Mouse (Mus musculus): ENCODE data around the gene Rhebl1. TPM values are rescaled to one million over a fixed set of nuclear protein-coding genes. Genes with fewer than 3 reads are reported as not detected.

Rhebl1 gene
- polyA plus RNA-seq, 1 experiment from 2014 or later, result 11.8 TPM

- Histone ChIP-seq H3K27me3 (ENCODE audit: insufficient read depth, poor library complexity, severe bottlenecking) (no peaks in the 10 kb centered on the region), H3K36me3 (peaks cover 56% of the 10 kb centered on the region), H3K27ac (peak overlapping the region; percentile 96), H3K4me1 (peaks cover 38% of the 10 kb centered on the region), H3K4me3 (peak overlapping the region; percentile 89; the same call in 1 of the 2 replicates), H3K9me3 (no peaks in the 10 kb centered on the region)
- DNase-seq (ENCODE audit: low spot score), result peak; percentile 80
- 50% methylated on average over 12 of the region's 12 CpGs for WGBS
Measured at GRCm38 (mm10) chr15:98832161-98833058, 61.9 kb downstream of the Rhebl1 start.

DNA sequence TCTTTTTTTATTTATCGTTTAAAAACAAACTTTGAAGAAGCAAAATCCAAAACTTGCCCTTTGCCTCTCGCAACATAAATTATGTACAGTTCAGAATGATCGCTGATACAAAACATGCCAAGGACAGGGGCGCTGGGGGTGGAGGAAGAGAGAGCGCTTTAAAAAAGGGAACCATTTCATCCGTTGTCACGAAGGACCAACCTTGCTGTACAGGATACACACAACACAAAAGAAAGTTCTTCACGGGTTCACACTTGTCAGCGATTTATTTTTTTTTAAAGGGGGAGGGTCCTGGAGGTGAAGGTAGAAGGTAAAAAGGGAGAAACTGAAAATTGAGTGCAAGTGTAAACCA is 62.7 kb downstream of the Rhebl1 start:
- Histone ChIP-seq H3K27ac (peak overlapping the region; percentile 96), H3K9me3 (no peaks in the 10 kb centered on the region), H3K27me3 (ENCODE audit: insufficient read depth, poor library complexity, severe bottlenecking) (no peaks in the 10 kb centered on the region), H3K4me1 (peaks cover 41% of the 10 kb centered on the region), H3K4me3 (peak overlapping the region; percentile 89), H3K36me3 (peaks cover 49% of the 10 kb centered on the region)
- DNase-seq (ENCODE audit: low spot score), result no peak
- 17% methylated on average over 9 of the region's 9 CpGs for WGBS

DNA sequence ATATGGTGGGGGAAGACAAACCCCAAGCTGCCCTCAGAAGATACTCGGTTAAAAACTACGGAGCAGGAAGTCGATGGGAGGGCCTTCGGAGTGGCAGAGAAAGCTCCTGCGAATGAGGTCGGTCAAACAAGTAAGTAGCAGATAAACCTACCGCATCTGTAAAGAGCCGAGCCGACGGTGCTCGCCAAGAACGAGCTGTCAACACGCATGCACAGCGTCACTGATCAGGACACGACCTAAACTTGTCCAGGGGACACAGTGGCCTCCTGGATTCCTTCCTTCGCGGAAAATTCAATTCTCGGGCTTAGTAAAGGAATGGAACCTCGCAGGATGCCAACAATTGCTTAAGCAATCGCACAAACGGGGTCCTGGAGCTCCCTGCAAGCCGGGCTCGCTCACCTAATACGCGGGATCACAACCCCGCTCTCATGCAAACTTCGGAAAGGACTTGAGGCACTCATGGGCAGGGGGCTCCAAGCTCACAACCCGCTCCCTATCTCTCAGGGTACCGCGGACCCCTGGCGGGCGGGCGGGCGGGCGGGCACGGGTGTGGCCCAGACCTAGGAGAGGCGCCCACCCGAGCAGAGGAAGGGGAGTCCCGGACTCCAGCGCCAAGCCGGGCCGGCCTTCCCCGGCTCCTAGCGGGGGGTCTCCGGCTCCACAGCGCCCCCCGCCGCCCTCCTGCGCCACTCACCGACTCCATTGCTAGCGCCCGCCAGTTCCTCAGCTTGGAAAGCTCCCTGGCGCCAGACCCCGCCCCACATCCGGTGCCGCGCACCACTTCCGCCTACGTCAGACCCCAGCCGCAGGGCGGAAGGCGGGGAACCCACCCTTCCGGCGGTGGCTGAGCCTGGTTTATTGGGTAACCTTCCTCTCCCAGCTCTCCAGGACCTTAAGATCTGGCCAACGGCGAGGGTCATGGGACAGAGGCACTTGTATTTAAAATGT is 63.3 kb downstream of the Rhebl1 start, which contains the start of gene Prkag1:
Prkag1 (minus strand) TSS at position 786 of the 948 bp plus-strand sequence.
- under 1% methylated on average over 65 of the region's 66 CpGs for WGBS
- Histone ChIP-seq H3K4me3 (peak within 1 kb of the TSS; percentile 89), H3K4me1 (peaks cover 41% of the 10 kb centered on the region), H3K27ac (peak within 1 kb of the TSS; percentile 96), H3K9me3 (no peaks in the 10 kb centered on the region), H3K36me3 (peaks cover 42% of the 10 kb centered on the region), H3K27me3 (ENCODE audit: insufficient read depth, poor library complexity, severe bottlenecking) (no peaks in the 10 kb centered on the region)
- peak; percentile 97 for DNase-seq (ENCODE audit: low spot score)

Other genes starting within 250 kb of the Rhebl1 start
- gene Ddx23, start 231.6 kb downstream of the Rhebl1 start, polyA plus RNA-seq (2016; fragmentation: Nextera tagmentation; extraction: Ambion mirVana), result 15.6 and 17.5 TPM in 2 replicates
- 1.7 and 2.8 TPM in 2 replicates for gene Rnd1, start 217.1 kb downstream of the Rhebl1 start, polyA plus RNA-seq (2016; fragmentation: Nextera tagmentation; extraction: Ambion mirVana)
- 0.44 and 0.46 TPM in 2 replicates for gene Ccdc65, start 186.3 kb downstream of the Rhebl1 start, polyA plus RNA-seq (2016; fragmentation: Nextera tagmentation; extraction: Ambion mirVana)
- 20.5 and 40.8 TPM in 2 replicates for gene Fkbp11, start 166.3 kb downstream of the Rhebl1 start, polyA plus RNA-seq (2016; fragmentation: Nextera tagmentation; extraction: Ambion mirVana)
- 41.7 and 42.7 TPM in 2 replicates for gene Arf3, start 131.3 kb downstream of the Rhebl1 start, polyA plus RNA-seq (2016; fragmentation: Nextera tagmentation; extraction: Ambion mirVana)
- 0.09 TPM in 1 of 2 replicates, not detected in the other for gene Wnt10b, start 116.4 kb downstream of the Rhebl1 start, polyA plus RNA-seq (2016; fragmentation: Nextera tagmentation; extraction: Ambion mirVana)
- not detected in 2 replicates for gene Wnt1, start 104.7 kb downstream of the Rhebl1 start, polyA plus RNA-seq (2016; fragmentation: Nextera tagmentation; extraction: Ambion mirVana)
- gene Ddn, start 85.0 kb downstream of the Rhebl1 start, polyA plus RNA-seq (2016; fragmentation: Nextera tagmentation; extraction: Ambion mirVana), result 0.06 TPM in 1 of 2 replicates, not detected in the other
- 95.0 and 97.7 TPM in 2 replicates for gene Prkag1, start 63.0 kb downstream of the Rhebl1 start, polyA plus RNA-seq (2016; fragmentation: Nextera tagmentation; extraction: Ambion mirVana)
- gene Kmt2d, start 23.3 kb downstream of the Rhebl1 start, polyA plus RNA-seq (2016; fragmentation: Nextera tagmentation; extraction: Ambion mirVana), result 10.1 and 12.0 TPM in 2 replicates
- gene Dhh, start 4.0 kb upstream of the Rhebl1 start, polyA plus RNA-seq (2016; fragmentation: Nextera tagmentation; extraction: Ambion mirVana), result 2.9 and 3.0 TPM in 2 replicates
- 14.9 and 20.2 TPM in 2 replicates for gene Lmbr1l, start 23.7 kb upstream of the Rhebl1 start, polyA plus RNA-seq (2016; fragmentation: Nextera tagmentation; extraction: Ambion mirVana)
- 1,935 and 2,007 TPM in 2 replicates for gene Tuba1b, start 40.0 kb upstream of the Rhebl1 start, polyA plus RNA-seq (2016; fragmentation: Nextera tagmentation; extraction: Ambion mirVana)
- not detected in 2 replicates for gene Gm49450, start 59.0 kb upstream of the Rhebl1 start, polyA plus RNA-seq (2016; fragmentation: Nextera tagmentation; extraction: Ambion mirVana)
- gene Tuba1a, start 59.2 kb upstream of the Rhebl1 start, polyA plus RNA-seq (2016; fragmentation: Nextera tagmentation; extraction: Ambion mirVana), result 1,319 and 1,394 TPM in 2 replicates
- gene Tuba1c, start 135.4 kb upstream of the Rhebl1 start, polyA plus RNA-seq (2016; fragmentation: Nextera tagmentation; extraction: Ambion mirVana), result 172 and 183 TPM in 2 replicates
- 0.36 and 1.1 TPM in 2 replicates for gene Prph, start 160.6 kb upstream of the Rhebl1 start, polyA plus RNA-seq (2016; fragmentation: Nextera tagmentation; extraction: Ambion mirVana)
- 35.7 TPM in 2 replicates for gene Troap, start 180.0 kb upstream of the Rhebl1 start, polyA plus RNA-seq (2016; fragmentation: Nextera tagmentation; extraction: Ambion mirVana)
- gene C1ql4, start 193.3 kb upstream of the Rhebl1 start, polyA plus RNA-seq (2016; fragmentation: Nextera tagmentation; extraction: Ambion mirVana), result 0.12 and 0.20 TPM in 2 replicates
- gene Dnajc22, start 198.6 kb upstream of the Rhebl1 start, polyA plus RNA-seq (2016; fragmentation: Nextera tagmentation; extraction: Ambion mirVana), result 2.7 and 7.5 TPM in 2 replicates
- 42.1 and 58.5 TPM in 2 replicates for gene Spats2, start 231.4 kb upstream of the Rhebl1 start, polyA plus RNA-seq (2016; fragmentation: Nextera tagmentation; extraction: Ambion mirVana)

All from heart, embryonic 10.5 days (tissue).